Mouse (Mus musculus) MEL-GATA-1-ER (cell line): ENCODE measurements around the gene Rapgef1.
"Not testable (repeated sequence)": the region's sequence is repeated elsewhere in the genome, so short reads cannot be mapped to it uniquely, and the experiment has no call there.

Experiments
- DNase-seq: peaks from one replicate; pipeline ENCODE4 v3.0.0-alpha.2; 2012; ENCODE audit warnings: low read depth; ENCODE audit errors: extremely low read depth

The Rapgef1 gene

GRCm38 (mm10) chr2:29738799-29739198, 119.3 kb downstream of the Rapgef1 start:
- DNase-seq: no peak

- no peak for DNase-seq
Measured at GRCm38 (mm10) chr2:29739368-29739767, 119.8 kb downstream of the Rapgef1 start.

GRCm38 (mm10) chr2:29741207-29741606, 121.7 kb downstream of the Rapgef1 start:
- DNase-seq: no peak

GRCm38 (mm10) chr2:29744256-29744655, 124.7 kb downstream of the Rapgef1 start:
- DNase-seq: no peak

GRCm38 (mm10) chr2:29747188-29747782, 127.8 kb downstream of the Rapgef1 start:
- no peak for DNase-seq

GRCm38 (mm10) chr2:29747852-29748251, 128.3 kb downstream of the Rapgef1 start:
- DNase-seq: no peak

- DNase-seq: no peak
Measured at GRCm38 (mm10) chr2:29748499-29748898, 129.0 kb downstream of the Rapgef1 start.

- no peak for DNase-seq
Measured at GRCm38 (mm10) chr2:29751497-29751896, 132.0 kb downstream of the Rapgef1 start, which contains the start of gene Gm13420. TSS of gene Gm13420 (minus strand) at chr2:29751685.

- no peak for DNase-seq
Measured at GRCm38 (mm10) chr2:29752397-29752796, 132.9 kb downstream of the Rapgef1 start.

- no peak for DNase-seq
Measured at GRCm38 (mm10) chr2:29755693-29756092, 136.2 kb downstream of the Rapgef1 start.

- DNase-seq: peak; percentile 20
Measured at GRCm38 (mm10) chr2:29764831-29765230, 145.3 kb downstream of the Rapgef1 start.

- DNase-seq: no peak
Measured at GRCm38 (mm10) chr2:29767976-29768709, 148.6 kb downstream of the Rapgef1 start.

GRCm38 (mm10) chr2:29768901-29769300, 149.4 kb downstream of the Rapgef1 start:
- DNase-seq: no peak

- DNase-seq: peak; percentile 22
Measured at GRCm38 (mm10) chr2:29770162-29770561, 150.6 kb downstream of the Rapgef1 start.

GRCm38 (mm10) chr2:29771611-29772461, 152.3 kb downstream of the Rapgef1 start:
- no peak for DNase-seq

GRCm38 (mm10) chr2:29773323-29773722, 153.8 kb downstream of the Rapgef1 start:
- no peak for DNase-seq

- not testable (repeated sequence) for DNase-seq
Measured at GRCm38 (mm10) chr2:29781256-29781655, 161.7 kb downstream of the Rapgef1 start.

GRCm38 (mm10) chr2:29784290-29784689, 164.8 kb downstream of the Rapgef1 start:
- no peak for DNase-seq

- peak; percentile 92 for DNase-seq
Measured at GRCm38 (mm10) chr2:29787104-29787917, 167.8 kb downstream of the Rapgef1 start, which contains the start of gene Coq4. TSS of gene Coq4 (plus strand) at chr2:29787493.

- DNase-seq: peak; percentile 74
Measured at GRCm38 (mm10) chr2:29787937-29788681, 168.6 kb downstream of the Rapgef1 start, which contains the start of gene Trub2. TSS of gene Trub2 (minus strand) at chr2:29788502.
